Mouse (Mus musculus) limb, embryonic 12.5 days (tissue): ENCODE results near the gene Aff3. TPM values are rescaled to one million over a fixed set of nuclear protein-coding genes. Genes with fewer than 3 reads are reported as not detected.

Experiments
- polyA plus RNA-seq: library from polyadenylated mRNA; unstranded; fragments of >200 nt; fragmentation: Nextera tagmentation; extraction: Ambion mirVana; gene quantifications from 2 replicates; pipeline ENCODE4 v1.2.1, GENCODE M21; 2016

Gene Aff3
- polyA plus RNA-seq, 1 experiment from 2014 or later, result 48.5 TPM

Other genes with a start within 250 kb of the Aff3 start
- gene Lonrf2, start 171.8 kb upstream of the Aff3 start, polyA plus RNA-seq, result 0.81 and 0.84 TPM in 2 replicates
- 11.1 and 12.3 TPM in 2 replicates for gene Chst10, start 233.2 kb upstream of the Aff3 start, polyA plus RNA-seq